Mouse (Mus musculus): ENCODE measurements around the gene 4921507P07Rik. TPM values are rescaled to one million over a fixed set of nuclear protein-coding genes. Genes with fewer than 3 reads are reported as not detected.

Gene 4921507P07Rik
- polyA plus RNA-seq, 1 experiment = 0.93 TPM

- Histone ChIP-seq H3K27ac (ENCODE audit: insufficient read depth, low read length) (no peak overlapping the region), H3K27me3 (ENCODE audit: control insufficient read depth, insufficient read depth, low read length, poor library complexity, severe bottlenecking) (peaks cover 6% of the 10 kb centered on the region), H3K9me3 (replicated peaks; ENCODE audit: control insufficient read depth, insufficient read depth, low read length, poor library complexity, severe bottlenecking) (no peaks in the 10 kb centered on the region), H3K9ac (ENCODE audit: low read depth, poor library complexity, severe bottlenecking) (no peak overlapping the region), H3K36me3 (ENCODE audit: control insufficient read depth, insufficient read depth, low read length, poor library complexity, severe bottlenecking) (no peaks in the 10 kb centered on the region), H3K4me1 (ENCODE audit: control insufficient read depth, insufficient read depth, low read length) (no peaks in the 10 kb centered on the region), H3K4me3 (ENCODE audit: low read depth, low read length) (no peak overlapping the region)
- TF ChIP-seq EP300 (IDR thresholded peaks at IDR 0.05; ENCODE audit: insufficient read depth, low read depth, low read length) (no peak), CTCF (IDR thresholded peaks at IDR 0.05; ENCODE audit: low read depth, low read length) (peak; percentile 98)
Observed at GRCm38 (mm10) chr6:50601620-50602019, 5.2 kb upstream of the 4921507P07Rik start.

DNA sequence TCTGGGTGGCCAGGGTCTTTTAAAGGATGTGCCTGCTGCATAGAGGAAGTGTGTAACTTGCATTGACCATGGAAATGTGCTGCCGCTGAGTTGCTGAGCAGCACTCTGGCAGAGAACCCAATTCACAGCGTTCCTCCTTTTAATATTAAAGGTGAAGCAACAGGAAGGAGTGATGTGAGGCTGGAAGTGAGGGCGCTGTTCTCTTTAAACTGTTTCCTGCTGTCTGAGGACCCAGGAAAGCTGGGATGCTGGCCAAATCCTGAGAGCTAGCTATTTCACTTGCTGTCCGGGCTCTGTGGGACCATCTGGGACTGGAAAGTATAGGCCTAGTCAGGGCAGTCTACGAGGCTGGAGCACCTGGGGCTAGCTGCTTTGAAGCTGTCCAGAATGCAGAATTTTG, 2.1 kb upstream of the 4921507P07Rik start:
- Histone ChIP-seq H3K4me3 (ENCODE audit: low read depth, low read length) (no peak overlapping the region), H3K27ac (ENCODE audit: insufficient read depth, low read length) (no peak overlapping the region), H3K9me3 (replicated peaks; ENCODE audit: control insufficient read depth, insufficient read depth, low read length, poor library complexity, severe bottlenecking) (peaks cover 9% of the 10 kb centered on the region; the same call in 1 of the 2 replicates), H3K9ac (ENCODE audit: low read depth, poor library complexity, severe bottlenecking) (no peak overlapping the region), H3K4me1 (ENCODE audit: control insufficient read depth, insufficient read depth, low read length) (no peaks in the 10 kb centered on the region), H3K27me3 (ENCODE audit: control insufficient read depth, insufficient read depth, low read length, poor library complexity, severe bottlenecking) (peaks cover 14% of the 10 kb centered on the region), H3K36me3 (ENCODE audit: control insufficient read depth, insufficient read depth, low read length, poor library complexity, severe bottlenecking) (no peaks in the 10 kb centered on the region)
- TF ChIP-seq EP300 (IDR thresholded peaks at IDR 0.05; ENCODE audit: insufficient read depth, low read depth, low read length) (no peak), CTCF (IDR thresholded peaks at IDR 0.05; ENCODE audit: low read depth, low read length) (no peak), POLR2A (IDR thresholded peaks at IDR 0.05; ENCODE audit: insufficient read depth, low read length) (no peak)

GRCm38 (mm10) chr6:50594372-50594771, 2.1 kb downstream of the 4921507P07Rik start:
- Histone ChIP-seq H3K27me3 (ENCODE audit: control insufficient read depth, insufficient read depth, low read length, poor library complexity, severe bottlenecking) (peaks cover 13% of the 10 kb centered on the region), H3K4me1 (ENCODE audit: control insufficient read depth, insufficient read depth, low read length) (no peaks in the 10 kb centered on the region), H3K4me3 (ENCODE audit: low read depth, low read length) (no peak overlapping the region), H3K9me3 (replicated peaks; ENCODE audit: control insufficient read depth, insufficient read depth, low read length, poor library complexity, severe bottlenecking) (peaks cover 9% of the 10 kb centered on the region; the same call in 1 of the 2 replicates), H3K27ac (ENCODE audit: insufficient read depth, low read length) (no peak overlapping the region), H3K36me3 (ENCODE audit: control insufficient read depth, insufficient read depth, low read length, poor library complexity, severe bottlenecking) (no peaks in the 10 kb centered on the region), H3K9ac (ENCODE audit: low read depth, poor library complexity, severe bottlenecking) (no peak overlapping the region)
- TF ChIP-seq EP300 (IDR thresholded peaks at IDR 0.05; ENCODE audit: insufficient read depth, low read depth, low read length) = no peak
- no peak for TF ChIP-seq POLR2A (IDR thresholded peaks at IDR 0.05; ENCODE audit: insufficient read depth, low read length)
- no peak for TF ChIP-seq CTCF (IDR thresholded peaks at IDR 0.05; ENCODE audit: low read depth, low read length)

DNA sequence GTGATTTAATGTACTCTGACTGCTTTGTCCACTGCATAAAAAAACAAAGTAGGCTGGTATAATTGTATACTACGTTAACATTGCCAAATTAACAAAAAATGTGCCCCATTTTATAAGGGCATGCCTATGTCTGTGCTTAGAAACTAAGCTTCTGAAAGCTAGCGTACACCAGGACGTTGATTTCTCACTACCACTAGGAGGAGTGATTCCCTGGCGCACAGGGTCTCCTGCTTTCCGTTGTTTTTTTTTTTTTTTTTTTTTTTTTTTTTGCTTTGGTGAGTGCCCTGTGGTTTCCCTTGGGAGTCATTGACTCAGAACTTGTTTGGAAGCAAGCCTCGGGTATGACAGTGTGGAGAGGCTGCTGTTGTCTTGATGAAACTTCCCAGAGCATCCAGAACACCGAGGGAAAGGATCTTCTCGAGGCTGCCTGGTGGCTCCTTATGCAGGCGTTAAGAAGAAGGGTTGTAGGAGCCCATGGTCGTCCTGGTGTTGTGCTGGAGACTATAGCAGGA, 3.0 kb downstream of the 4921507P07Rik start:
- Histone ChIP-seq H3K9me3 (replicated peaks; ENCODE audit: control insufficient read depth, insufficient read depth, low read length, poor library complexity, severe bottlenecking) (peaks cover 9% of the 10 kb centered on the region; the same call in 1 of the 2 replicates), H3K27ac (ENCODE audit: insufficient read depth, low read length) (no peak overlapping the region), H3K4me1 (ENCODE audit: control insufficient read depth, insufficient read depth, low read length) (no peaks in the 10 kb centered on the region), H3K4me3 (ENCODE audit: low read depth, low read length) (no peak overlapping the region), H3K27me3 (ENCODE audit: control insufficient read depth, insufficient read depth, low read length, poor library complexity, severe bottlenecking) (peaks cover 13% of the 10 kb centered on the region), H3K36me3 (ENCODE audit: control insufficient read depth, insufficient read depth, low read length, poor library complexity, severe bottlenecking) (no peaks in the 10 kb centered on the region), H3K9ac (ENCODE audit: low read depth, poor library complexity, severe bottlenecking) (no peak overlapping the region)
- no peak for TF ChIP-seq CTCF (IDR thresholded peaks at IDR 0.05; ENCODE audit: low read depth, low read length)
- no peak for TF ChIP-seq POLR2A (IDR thresholded peaks at IDR 0.05; ENCODE audit: insufficient read depth, low read length)
- no peak for TF ChIP-seq EP300 (IDR thresholded peaks at IDR 0.05; ENCODE audit: insufficient read depth, low read depth, low read length)

DNA sequence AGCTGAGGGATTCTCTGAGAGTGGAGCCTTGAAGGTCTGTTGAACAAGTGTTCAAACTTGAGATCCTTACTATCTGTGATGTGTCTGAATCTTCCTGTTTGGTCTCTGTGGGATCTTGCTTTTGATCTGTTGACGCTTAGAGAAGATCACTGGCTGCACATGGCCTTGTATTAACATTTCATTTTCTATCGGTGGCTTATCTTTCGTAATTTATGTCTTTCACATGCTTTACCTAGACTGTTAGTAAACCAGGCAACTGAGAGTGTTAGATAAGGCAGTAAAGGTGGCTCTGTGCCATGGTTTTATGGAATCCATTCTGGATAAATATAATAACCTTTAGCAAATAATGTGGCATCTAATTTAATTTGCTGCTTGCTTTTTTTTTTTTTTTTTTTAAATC, 6.2 kb downstream of the 4921507P07Rik start:
- no peaks in the 10 kb centered on the region for H3K36me3 ChIP-seq (ENCODE audit: control insufficient read depth, insufficient read depth, low read length, poor library complexity, severe bottlenecking)
- no peaks in the 10 kb centered on the region for H3K4me1 ChIP-seq (ENCODE audit: control insufficient read depth, insufficient read depth, low read length)
- H3K27me3 ChIP-seq (ENCODE audit: control insufficient read depth, insufficient read depth, low read length, poor library complexity, severe bottlenecking) = peaks cover 4% of the 10 kb centered on the region
- H3K4me3 ChIP-seq (ENCODE audit: low read depth, low read length) = no peak overlapping the region
- peaks cover 9% of the 10 kb centered on the region; the same call in 1 of the 2 replicates for H3K9me3 ChIP-seq (replicated peaks; ENCODE audit: control insufficient read depth, insufficient read depth, low read length, poor library complexity, severe bottlenecking)
- TF ChIP-seq POLR2A (IDR thresholded peaks at IDR 0.05; ENCODE audit: insufficient read depth, low read length) (no peak), CTCF (IDR thresholded peaks at IDR 0.05; ENCODE audit: low read depth, low read length) (no peak), EP300 (IDR thresholded peaks at IDR 0.05; ENCODE audit: insufficient read depth, low read depth, low read length) (no peak)
- no peak overlapping the region for H3K27ac ChIP-seq (ENCODE audit: insufficient read depth, low read length)
- H3K9ac ChIP-seq (ENCODE audit: low read depth, poor library complexity, severe bottlenecking) = no peak overlapping the region

- TF ChIP-seq EP300 (IDR thresholded peaks at IDR 0.05; ENCODE audit: insufficient read depth, low read depth, low read length) (no peak), POLR2A (IDR thresholded peaks at IDR 0.05; ENCODE audit: insufficient read depth, low read length) (no peak), CTCF (IDR thresholded peaks at IDR 0.05; ENCODE audit: low read depth, low read length) (no peak)
- Histone ChIP-seq H3K9me3 (replicated peaks; ENCODE audit: control insufficient read depth, insufficient read depth, low read length, poor library complexity, severe bottlenecking) (no peaks in the 10 kb centered on the region), H3K9ac (ENCODE audit: low read depth, poor library complexity, severe bottlenecking) (no peak overlapping the region), H3K27ac (ENCODE audit: insufficient read depth, low read length) (no peak overlapping the region), H3K4me1 (ENCODE audit: control insufficient read depth, insufficient read depth, low read length) (no peaks in the 10 kb centered on the region), H3K36me3 (ENCODE audit: control insufficient read depth, insufficient read depth, low read length, poor library complexity, severe bottlenecking) (no peaks in the 10 kb centered on the region), H3K4me3 (ENCODE audit: low read depth, low read length) (no peak overlapping the region), H3K27me3 (ENCODE audit: control insufficient read depth, insufficient read depth, low read length, poor library complexity, severe bottlenecking) (no peaks in the 10 kb centered on the region)
Observed at GRCm38 (mm10) chr6:50588251-50588650, 8.2 kb downstream of the 4921507P07Rik start.

All from ES-Bruce4 (cell line).